Mouse (Mus musculus) frontal cortex, adult (tissue): ENCODE measurements around the gene Armh4.

Experiments
- ATAC-seq: cut with Nextera tagmentation; 2 replicates; pipeline ENCODE4 v1.9.2; 2017; ENCODE audit warnings: mild to moderate bottlenecking, moderate library complexity, mixed read lengths; ENCODE audit not compliant: low TSS enrichment

Armh4 gene

DNA sequence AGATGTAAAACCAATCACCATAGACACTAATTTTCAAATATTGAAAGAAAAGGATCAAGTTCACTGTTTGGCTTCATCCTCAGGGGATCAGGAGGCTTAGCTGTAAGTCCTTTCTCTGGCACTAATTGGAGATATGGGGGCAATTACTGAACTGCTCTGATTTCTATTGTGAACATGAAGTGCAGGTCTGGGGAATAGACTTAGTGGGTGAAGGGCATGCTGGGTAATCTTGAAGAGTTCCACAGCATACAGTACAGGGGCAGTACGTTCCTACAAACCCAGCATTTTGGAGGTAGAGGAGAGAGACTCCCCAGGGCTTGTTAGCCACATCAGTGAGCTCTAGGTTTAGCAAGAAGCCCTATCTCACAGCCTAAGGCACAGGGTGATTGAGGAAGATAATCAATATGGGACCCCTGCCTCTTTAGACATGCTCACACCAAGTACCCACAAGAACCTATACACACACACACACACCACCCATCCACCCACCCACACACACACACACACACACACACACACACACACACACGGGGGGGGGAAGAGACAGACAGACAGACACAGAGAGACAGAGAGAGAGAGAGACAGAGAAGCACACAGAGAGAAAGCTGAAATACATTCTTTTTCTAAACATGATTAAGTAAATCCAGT, 44.6 kb downstream of the Armh4 start:
- no peak for ATAC-seq

DNA sequence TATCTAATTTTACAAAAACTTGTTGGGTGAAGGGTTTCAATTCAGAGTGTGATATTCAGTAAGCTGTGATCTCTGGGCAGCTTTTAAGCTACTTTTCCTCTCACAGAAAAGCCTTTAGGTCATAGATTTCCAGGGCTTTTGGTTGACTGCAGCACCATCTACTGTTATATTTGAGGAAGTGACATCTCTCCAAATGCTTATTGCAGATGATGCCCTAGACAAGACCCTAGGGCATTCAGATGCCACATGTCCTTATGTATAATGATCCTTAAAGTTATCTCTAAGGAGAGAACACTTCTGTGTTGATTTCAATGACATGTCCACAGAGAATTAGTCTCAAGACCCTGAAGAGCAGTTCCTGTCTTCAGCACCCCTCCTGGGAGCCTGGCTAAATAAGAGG, 49.2 kb downstream of the Armh4 start:
- peak; percentile 78 for ATAC-seq

DNA sequence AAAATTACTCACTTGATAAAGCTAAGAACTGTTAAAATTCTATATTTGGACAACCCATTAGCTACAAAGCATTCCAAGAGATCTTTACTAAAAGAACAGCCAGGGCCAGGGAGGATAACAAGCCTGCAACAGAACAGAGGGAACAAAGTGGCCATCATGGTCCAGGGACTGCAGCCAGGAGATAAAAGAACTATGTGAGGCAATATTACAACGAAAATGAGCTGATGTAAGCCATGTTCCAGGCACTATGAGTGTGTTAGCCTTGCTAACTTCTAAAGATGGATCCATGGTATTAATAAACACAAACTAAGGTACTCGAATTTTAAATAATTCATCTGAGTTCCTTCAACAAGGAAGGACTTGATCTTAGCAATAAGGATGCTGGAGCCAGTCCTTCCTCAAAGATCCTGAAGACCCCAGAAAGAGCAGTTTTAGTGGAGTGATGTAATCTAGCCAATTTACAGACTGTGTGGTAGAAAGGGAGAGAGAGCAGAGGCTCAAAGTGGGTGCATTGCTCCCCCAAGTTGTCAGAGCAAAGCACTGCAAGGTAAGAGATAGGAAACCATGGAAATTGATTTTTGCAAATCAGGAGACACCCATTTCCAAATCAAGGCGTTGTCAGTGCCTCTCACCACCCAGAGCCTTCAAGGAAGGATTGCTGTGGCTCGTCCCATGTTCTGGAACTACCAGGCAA, 59.7 kb downstream of the Armh4 start:
- peak; percentile 84 for ATAC-seq

DNA sequence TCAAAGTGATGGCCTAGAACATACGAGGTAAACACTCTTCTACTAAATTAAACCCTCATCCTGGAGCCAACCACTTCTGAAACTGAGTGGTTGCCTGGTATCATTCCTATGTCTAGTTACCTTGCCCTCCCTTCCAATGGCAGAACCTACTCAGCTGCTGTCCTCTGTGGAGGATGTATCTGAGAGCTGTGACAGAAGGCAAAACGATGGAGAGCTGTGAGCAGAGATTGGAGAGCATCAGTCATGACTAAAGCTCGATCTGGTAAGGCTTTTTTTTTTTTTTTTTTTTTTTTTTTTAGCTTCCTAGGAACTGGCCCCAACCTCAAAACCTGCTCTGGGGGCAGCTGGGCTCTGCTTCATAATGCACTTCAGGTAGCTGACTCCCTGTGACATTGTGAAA, 60.4 kb downstream of the Armh4 start:
- ATAC-seq, result peak; percentile 60

DNA sequence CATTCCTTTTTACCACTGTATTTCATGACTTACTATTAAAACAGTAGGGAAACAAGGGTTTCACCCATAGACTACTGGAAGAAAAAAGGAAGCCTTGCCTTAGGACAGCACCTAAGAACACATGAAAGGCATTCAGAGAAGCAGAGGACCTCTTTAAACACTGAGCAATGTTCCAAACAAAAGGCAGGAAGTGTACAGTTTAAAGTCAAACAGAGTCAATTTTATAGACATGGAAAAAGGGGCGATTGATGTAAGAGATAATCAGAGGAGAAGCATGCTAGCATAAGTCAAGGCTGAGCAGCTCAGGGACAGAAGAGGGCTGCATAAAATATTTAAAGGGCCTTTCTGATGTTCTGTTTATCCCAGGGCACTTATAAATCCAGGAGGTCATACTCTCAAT, 61.9 kb downstream of the Armh4 start:
- no peak for ATAC-seq

DNA sequence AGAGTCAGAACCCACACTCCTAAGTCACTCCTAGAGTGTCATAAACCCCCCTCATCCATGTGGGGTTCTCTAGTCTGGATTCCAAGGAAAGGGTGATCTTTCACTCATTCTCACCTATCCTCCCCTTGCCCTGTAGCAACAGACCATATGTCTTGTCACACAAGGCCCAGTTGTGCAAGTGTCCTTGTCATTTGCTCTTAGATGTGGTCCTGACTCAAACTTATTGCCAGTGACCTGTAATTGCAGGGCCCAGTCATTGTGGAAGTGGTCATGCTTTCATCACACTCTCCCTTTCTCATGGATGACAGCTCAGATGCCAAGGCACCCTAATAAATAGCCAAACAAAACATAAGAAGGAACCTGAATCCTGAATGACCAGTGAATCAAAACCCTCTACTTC, 63.5 kb downstream of the Armh4 start:
- ATAC-seq, result no peak

DNA sequence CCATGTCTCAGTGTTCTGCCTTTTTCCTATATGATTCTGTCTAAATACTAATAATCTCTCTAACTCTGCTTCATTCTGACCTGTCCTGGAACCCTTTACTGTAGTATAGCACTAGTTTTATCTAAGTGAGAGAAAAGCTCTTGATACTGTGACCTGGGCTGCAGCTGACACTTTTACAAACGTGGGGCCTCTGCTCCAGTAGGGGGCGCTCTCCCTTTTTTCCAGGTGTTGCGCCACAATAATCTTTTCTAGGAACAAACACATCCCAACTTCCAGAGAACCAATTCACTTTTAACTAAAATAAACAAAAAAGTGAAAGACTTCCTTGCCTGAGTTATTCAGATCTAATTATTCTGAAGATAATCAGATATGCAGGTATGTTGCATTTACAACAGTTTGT, 72.2 kb downstream of the Armh4 start:
- no peak for ATAC-seq

DNA sequence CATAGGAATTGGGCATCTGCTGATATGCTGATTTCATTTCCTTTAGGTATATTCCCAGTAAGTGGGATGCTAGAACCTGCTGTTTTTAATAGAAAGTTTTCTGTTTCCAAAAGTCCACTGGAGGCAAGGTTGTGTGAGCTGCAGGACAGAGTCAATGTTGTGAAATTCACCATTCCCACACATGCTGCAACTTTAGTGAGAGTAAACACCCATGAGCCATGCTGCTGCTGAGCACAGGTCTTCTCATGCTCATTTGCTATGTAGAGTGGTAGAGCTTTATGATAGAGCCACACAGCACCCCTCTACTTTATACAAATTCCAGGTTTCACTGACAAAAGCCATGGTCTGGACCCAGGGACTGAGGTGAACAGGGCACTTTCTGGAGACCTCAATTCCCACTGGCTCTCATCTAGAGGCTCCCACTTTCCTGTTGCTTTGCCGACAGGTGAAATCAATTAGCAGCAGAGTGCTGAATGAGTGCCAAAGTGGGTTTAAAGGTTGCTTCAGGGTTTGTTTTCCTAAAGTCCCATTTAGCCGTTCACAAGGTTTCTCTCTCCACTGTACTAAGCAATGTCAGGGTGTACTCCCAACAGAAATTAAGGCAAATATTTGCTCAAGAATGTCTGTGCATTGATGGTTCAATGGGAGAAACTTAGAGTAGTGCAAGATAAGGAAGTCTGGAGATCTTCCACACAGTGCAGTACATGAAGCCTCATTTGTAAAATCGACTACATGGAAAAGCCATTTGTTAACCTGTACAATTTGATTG, 79.6 kb downstream of the Armh4 start:
- no peak for ATAC-seq

GRCm38 (mm10) chr14:49679511-49680284, 103.5 kb downstream of the Armh4 start:
- peak; percentile 90 for ATAC-seq

DNA sequence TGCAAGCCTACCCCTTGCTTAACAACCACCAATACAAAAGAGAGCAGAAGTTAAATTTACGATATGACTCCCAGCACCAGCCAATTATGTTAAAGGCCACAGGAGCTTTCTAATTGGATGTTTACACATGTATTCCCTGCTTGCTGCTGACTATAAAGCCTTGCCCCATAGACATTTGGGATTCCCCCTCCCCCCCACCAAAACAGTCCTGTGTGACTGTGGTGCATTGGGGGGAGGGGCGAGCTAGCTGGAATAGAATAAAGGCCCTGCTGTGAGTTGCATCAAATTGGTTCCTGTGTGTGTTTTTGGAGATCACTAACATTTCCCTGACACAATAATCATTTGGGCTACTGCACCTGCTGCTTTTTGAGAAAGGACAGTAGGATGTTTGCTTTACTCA, 106.6 kb downstream of the Armh4 start:
- no peak for ATAC-seq

- peak; percentile 62 for ATAC-seq
These were observed 122.7 kb downstream of the Armh4 start for GRCm38 (mm10) chr14:49660444-49660843.

DNA sequence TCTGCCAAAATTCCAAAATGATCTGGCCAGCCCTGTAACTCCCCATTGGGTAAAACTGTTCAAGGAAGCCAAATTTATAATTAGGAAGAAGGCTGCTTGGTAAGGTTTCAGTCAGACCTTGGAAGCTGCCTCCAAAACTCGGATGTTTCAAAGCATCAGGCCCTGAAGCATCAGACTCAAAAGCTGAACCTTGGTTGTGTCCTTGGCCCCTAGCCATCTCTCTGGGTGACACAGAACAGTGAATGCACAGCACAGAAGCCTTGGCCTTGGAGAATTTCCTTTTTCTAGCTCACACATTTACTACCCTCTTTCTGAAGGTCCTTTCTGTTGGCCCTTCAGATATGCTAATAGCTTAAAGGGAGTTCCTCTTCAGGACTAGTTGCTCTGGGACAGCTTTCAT, 134.0 kb downstream of the Armh4 start:
- no peak for ATAC-seq

GRCm38 (mm10) chr14:49637422-49637821, 145.8 kb downstream of the Armh4 start:
- ATAC-seq, result peak; percentile 96

GRCm38 (mm10) chr14:49626055-49626454, 157.1 kb downstream of the Armh4 start:
- no peak for ATAC-seq
